Mouse (Mus musculus): ENCODE measurements around the gene Apol7c.
"Not testable (repeated sequence)": the region's sequence is repeated elsewhere in the genome, so short reads cannot be mapped to it uniquely, and the experiment has no call there.

The Apol7c gene

GRCm38 (mm10) chr15:77533216-77533615, at the start of gene Apol7c:
Apol7c (minus strand) TSS chr15:77533316.
- no peak for DNase-seq (ENCODE audit: low spot score in 2 of 2)

DNA sequence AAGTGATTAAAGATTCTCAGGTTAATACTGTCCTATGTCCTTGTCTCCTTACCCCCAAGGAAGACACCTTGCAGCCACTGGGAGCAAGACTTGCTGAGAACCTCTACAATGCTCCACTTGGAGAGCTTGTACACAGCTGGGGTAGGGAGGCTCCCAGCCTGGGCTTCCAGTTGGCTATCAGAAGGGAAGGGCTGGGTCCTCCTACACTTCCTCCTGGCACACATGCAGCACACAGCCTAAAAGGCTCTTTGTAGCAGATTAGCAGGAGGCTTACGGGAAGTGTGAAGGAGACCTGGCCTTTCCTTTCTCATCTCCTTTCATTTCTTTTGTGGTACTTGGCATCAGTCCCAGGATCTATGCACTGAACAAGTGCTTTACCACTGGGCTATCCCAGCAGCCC, 48.6 kb upstream of the Apol7c start:
- DNase-seq (ENCODE audit: low spot score in 2 of 2) = peak; percentile 77 to 87

- DNase-seq (ENCODE audit: low spot score in 2 of 2) = no peak
Measured at GRCm38 (mm10) chr15:77579311-77579710, 46.2 kb upstream of the Apol7c start.

DNA sequence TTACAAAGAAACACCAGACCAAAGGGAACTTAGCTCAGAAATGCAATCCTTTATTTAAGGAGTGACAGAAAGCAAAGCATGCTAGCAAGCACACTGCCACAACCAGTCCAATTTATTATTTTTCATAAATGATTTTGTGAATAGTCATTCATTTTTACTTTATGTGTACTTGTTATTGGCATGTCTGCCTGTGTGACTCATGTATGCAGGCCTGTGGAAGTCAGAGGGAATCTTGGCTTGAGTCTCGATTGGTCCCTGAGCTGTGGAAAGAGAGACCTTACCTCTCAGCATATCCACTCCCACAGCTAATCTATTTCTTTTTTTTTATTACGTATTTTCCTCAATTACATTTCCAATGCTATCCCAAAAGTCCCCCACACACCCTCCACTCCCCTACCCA, 45.7 kb upstream of the Apol7c start:
- peak in 1 of 2 experiments; percentile 17 for DNase-seq (ENCODE audit: low spot score in 2 of 2)

DNA sequence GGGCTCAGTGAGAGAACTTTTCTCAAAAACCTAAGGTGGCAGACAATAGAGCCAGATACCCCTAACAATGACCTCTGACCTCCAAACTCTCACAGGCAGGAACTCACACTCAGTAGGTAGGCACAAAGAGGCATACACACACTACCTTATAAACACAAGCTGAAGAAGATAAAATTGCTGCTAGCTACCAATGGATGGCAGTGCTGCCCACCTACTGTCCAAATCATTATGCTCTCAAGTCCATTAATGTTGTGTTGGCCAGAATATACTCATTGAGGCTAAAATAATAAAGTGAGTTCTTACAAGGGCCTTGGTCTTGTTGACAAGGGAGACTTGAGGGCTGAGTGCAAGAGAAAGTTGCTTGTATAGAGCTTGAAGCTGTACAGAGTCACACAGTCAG, 30.1 kb upstream of the Apol7c start:
- DNase-seq (ENCODE audit: low spot score in 2 of 2) = no peak

DNA sequence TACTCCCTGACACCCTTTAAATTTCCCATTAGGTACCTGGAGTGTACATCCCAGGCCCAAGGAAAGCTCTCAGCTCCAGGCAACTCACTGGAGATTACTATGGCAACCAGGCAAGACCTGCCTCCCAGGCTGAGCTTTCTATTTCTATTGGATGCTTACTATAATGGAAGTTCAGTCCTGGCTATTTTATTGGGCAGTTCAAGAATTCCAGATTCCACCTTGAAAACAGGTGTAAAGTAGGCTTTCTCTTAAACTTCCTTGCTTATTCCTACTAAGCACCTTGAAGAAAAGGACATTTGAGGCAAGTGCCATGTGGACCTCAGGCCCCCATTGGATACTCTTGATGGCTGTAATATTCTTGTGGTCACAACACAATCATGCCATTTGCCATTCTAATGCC, 28.7 kb upstream of the Apol7c start, which contains the start of gene 1700025B11Rik:
Gene 1700025B11Rik, minus strand, starts transcription at position 101 of the 400 bp plus-strand sequence.
- no peak for DNase-seq (ENCODE audit: low spot score in 2 of 2)

DNA sequence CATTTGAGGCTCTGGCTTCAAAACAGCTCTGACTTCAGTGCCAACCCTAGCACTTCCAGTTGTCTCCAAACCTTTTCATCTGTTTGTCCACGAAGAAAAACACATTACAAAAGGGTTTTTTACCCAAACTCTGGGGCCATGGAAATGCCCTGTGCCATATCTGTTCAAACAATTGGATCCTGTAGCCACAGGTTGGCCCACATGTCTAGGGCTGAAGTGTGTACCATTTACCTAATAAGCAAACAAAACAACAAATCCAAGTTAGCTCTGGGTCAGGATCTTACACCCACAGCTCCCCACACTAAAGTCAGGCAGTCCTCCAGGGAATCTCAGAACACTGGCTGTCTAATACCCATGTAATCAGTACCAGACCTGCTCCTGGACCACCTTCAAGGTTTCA, 6.1 kb upstream of the Apol7c start:
- not testable (repeated sequence) for DNase-seq (ENCODE audit: low spot score in 2 of 2)

GRCm38 (mm10) chr15:77523186-77523843, 9.8 kb downstream of the Apol7c start:
- peak; percentile 16 to 48 for DNase-seq (ENCODE audit: low spot score in 2 of 2)

DNA sequence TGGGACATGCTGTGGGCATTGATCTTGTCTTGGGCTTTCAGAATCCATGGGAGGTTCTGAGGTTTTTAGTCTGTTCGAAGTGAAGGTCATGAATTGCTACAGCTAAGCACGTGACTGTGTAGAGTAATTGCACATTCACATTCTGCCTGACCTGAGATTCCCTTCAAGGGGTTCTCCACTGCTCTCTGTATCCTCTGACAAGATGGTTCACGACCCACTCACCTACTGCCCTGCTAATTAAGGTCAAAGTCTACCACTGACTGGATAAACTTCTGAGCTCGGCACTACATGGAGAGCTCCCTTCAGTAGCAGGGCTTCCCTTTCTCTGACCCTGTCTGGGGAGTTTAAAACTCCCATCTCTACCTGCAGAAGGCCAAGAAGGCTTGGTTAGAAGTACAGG, 12.5 kb downstream of the Apol7c start:
- not testable (repeated sequence) for DNase-seq (ENCODE audit: low spot score in 2 of 2)

GRCm38 (mm10) chr15:77507966-77508365, 25.1 kb downstream of the Apol7c start, which contains the start of gene Apol11a:
Apol11a (plus strand) TSS chr15:77508271.
- DNase-seq (ENCODE audit: low spot score in 2 of 2) = not testable (repeated sequence)

- DNase-seq (ENCODE audit: low spot score in 2 of 2) = not testable (repeated sequence)
Measured at GRCm38 (mm10) chr15:77494694-77495093, 38.4 kb downstream of the Apol7c start.

DNA sequence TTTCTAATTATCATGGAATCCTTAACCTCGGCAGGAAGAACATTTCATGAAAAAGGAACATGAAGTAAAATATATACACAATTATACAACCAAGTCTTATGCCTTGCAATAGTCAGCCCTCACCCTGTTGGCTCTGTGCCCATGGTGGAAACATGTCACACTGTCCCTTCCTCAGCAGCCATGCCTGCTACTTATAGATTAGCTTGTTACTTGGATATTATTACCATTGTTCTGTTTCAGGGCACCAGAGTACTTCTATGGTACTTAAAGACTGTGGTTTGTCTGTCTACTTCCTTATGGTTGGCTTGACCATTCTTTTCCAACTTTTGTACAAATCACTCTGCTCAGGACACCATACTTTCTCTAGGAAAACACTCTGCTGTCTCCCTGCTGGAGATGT, 39.9 kb downstream of the Apol7c start:
- DNase-seq (ENCODE audit: low spot score in 2 of 2) = not testable (repeated sequence)

DNA sequence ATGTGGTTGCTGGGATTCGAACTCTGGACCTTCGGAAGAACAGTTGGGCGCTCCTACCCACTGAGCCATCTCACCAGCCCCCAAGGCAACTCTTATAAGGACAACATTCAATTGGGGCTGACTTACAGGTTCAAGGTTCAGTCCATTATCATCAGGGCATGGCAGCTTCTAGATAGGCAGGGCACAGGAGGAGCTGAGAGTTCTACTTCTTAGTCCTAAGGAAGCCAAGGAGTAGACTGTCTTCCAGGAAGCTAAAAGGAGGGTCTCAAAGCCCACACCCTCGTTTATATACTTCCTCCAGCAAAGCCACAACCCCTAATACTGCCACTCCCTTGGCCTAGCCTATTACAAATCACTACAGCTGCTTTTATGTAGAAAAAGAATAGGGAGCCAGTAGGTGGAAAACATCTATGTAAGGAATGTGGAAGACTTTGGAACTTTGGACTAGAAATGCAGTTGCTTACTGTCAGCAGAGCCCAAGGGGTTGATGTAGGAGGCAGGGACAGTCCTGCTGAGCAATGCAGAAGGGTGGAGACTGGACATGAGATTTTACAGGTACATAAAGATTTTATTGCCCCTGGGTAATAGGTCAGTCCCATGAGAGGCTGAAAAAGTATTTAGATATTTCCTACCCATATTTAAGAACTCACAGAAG, 50.8 kb downstream of the Apol7c start:
- DNase-seq (ENCODE audit: low spot score in 2 of 2) = no peak

- not testable (repeated sequence) for DNase-seq (ENCODE audit: low spot score in 2 of 2)
Measured at GRCm38 (mm10) chr15:77476693-77477092, 56.4 kb downstream of the Apol7c start, which contains the start of gene Apol10a. Apol10a (plus strand) TSS chr15:77477047.

Measured in heart, adult 9 months (tissue).